Mouse (Mus musculus): ENCODE measurements at regions not wholly inside any gene's neighbourhood (a gene's known extent, or its start where the extent isn't known, plus 50 kb on each side); places are given as distances from the start of the nearest gene placed in this dataset.

- TF ChIP-seq CTCF (IDR thresholded peaks at IDR 0.05; ENCODE audit: extremely low read depth, insufficient read depth, insufficient read length, insufficient replicate concordance) (no peak), POLR2A (IDR thresholded peaks at IDR 0.05; ENCODE audit: low read depth, low read length) (no peak)
Observed at GRCm38 (mm10) chr12:79939436-79939835, 173.4 kb downstream of the Zfp36l1 start.
